Mouse (Mus musculus) T-helper 2 cell (primary cell): ENCODE measurements around the gene Ube2k.

ENCODE experiments used
- in situ Hi-C: fragments of 300-600 bp; cut with MboI, MseI; formaldehyde crosslinking; loops from one replicate; pipeline ENCODE4 v1.15.1; 2025; ENCODE audit warnings: high pct_unique_total_duplicates

Ube2k gene

DNA sequence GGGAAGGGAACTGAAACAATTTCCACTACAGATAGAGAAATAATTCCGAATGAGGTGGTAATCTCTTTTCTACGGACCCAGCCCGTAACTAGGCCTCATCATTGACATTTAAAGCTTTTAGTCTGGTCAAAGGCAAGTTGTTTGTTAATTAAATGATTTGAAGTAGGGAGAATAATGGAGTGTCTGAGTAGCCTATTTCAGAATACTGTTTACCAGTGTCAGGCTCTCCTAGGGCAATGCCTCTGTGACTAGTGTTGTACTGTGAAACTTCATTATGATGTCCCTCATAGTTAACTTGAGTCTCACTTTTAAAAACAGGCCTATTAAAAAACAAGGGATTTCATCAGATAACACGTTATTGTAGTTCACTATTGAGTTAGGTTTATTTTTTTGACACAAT, 1.1 kb downstream of the Ube2k start:
- in situ Hi-C loops: no loop called here

DNA sequence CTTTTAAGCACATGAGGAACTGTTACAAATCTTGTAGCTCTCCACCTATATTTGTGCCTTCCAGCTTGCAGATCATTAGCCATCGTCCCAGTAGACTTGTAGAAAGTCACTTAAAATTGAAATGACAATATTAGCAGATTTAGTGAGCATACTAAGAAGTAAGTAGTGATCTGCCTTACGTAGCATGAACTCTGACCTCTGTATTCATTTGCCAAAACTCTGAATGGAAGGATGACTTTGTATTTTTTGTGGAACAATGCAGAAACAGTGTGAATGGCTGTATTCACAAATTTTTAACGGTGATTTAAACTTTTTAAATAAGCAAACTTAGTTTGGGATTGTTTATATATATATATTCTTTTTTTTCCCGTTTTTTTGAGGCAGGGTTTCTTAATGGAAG, 1.8 kb downstream of the Ube2k start:
- in situ Hi-C loops: no loop called here

DNA sequence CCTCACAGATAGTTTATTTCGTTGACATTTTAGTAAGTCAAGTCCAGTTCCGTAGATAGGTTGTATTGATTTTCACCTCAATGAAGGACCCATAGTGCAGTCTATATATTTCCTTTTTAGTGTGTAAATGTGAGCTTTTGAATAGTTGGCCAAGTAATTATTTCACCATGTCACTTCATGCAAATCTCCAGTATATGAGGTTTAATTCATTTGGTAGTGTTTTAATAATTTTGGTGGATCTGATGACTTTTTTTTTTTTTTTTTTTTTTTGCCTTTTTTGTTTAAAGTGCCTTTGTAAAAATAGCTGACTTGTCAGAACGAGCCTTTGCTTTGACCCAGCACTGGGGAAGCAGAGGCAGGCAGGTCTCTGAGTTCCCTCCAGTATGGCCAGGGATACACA, 2.8 kb downstream of the Ube2k start:
- in situ Hi-C loops: no loop called here

DNA sequence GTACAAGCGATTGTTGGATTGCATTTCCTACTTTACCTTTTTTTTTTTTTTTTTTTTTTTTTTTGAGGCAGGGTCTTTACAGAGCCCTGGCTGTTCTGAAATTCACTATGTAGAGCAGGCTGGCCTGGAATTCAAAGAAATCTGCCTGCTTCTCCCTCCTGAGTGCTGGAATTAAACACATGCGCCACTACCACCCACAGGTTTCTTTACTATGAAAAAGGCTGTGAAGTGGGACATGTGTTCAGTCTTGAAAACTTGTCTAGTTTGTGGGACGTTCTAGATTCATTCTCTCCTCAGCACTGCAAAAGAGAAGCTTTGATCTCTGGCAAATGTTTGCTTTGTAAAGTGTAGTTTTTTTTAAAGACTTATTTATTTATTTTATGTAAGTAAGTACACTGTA, 4.9 kb downstream of the Ube2k start:
- in situ Hi-C loops: no loop called here

DNA sequence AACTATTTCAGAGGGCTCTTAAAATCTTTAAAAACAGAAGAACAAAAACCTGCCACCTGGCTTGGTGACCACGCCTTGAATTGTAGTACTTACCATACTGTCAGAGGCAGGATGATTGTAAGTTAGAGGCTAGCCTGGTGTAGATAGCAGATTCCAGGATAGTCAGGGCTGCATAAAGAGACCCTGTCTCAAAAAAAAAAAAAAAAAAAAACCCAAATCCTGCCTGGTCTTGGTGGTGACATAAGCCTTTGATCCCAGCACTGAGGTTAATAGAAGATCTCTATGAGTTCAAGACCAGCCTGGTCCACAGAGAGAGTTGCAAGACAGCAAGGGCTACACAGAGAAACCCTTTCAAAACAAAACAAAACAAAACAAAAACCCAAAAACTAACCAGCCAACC, 6.5 kb downstream of the Ube2k start:
- in situ Hi-C loops: no loop called here

DNA sequence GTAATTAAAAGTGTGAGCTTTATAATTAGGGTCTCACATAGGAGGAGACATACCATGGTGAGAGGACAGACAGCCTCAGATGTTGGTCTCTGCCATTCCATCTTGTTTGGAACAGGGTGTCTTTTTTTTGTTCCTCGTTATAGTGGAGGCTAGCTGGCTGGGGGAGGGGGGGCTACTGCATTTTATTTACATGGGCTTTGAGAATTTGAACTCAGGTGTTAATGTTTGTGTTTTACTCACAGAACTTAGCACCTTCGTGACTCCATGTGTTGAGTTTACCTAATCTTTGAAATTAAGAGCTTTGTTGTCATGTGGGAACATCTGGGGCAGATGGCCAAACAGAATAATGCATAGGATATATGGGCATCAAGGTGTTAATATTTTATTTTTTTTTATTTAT, 7.6 kb downstream of the Ube2k start:
- in situ Hi-C loops: no loop called here

DNA sequence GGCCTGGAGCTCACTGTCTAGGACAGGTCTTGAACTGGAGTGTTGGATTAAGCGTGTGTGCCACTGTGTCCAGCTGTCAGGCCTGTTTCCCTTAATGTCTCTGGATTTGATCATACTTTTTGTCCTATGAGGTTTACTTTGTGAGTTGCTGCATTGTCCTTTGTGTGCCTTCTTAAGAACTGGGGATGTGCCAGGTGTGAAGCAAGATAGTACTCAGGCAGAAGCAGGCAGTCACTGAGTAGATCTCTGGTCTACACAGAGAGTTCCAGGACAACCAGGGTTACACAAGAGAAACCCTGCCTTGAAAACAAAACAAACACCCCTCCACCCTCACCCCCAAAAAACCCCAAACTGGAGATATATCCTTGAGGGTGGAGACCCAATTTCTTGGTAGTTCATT, 12.6 kb downstream of the Ube2k start:
- in situ Hi-C loops: no loop called here

DNA sequence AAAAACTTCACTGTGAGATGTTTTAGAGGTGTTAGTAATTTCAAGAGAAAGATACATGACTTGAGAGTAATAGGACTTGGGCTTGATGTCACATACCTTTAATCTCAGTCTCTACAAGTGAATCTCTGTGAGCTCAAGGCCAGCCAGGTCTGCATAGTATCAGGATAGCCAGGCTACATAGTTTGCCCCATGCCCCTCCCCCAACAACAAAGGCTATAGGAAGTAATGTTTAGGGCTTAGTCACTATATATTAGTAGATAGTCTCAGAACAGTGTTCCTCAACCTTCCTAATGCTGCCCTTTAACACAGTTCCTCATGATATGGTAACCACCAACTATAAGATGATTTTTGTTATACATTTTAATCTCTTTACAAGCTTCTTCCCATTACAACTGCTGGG, 20.1 kb downstream of the Ube2k start:
- in situ Hi-C loops: no loop called here

DNA sequence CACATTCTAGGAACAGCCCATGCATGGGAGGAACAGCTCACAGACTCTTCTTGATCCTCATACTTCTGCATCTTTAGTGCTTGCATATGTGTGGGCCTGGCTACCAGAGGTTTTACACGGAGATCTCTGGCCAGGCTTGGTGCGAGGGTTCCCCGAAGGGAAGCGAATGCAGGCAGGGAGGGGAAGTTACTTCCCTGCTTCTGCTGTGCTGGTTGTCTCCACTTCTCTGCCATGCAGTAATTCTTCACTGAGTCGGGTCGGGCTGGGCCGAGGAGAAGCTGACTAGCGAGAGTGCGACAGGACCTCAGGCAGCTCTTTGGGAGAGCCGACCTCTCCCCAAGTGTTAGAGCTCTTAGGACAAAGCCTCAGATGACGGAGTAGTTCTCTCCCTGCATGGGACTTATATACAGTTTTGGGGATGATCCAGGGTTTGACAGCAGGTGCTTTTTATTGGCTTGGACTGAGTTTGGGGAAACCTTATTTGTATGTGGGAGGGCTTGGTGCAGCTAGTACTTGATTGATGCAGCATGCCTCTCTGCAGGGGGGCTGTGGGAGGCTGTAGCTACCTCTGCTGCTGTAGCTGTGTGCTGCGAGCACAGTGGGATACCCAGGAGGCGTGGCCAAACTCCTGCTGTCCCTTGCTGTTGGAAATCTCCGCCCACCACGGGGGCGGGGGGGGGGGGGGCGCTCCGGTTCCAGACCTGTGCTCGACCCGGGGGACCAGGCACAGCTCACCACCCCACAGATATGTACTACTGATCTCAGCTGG, 24.3 kb downstream of the Ube2k start:
- in situ Hi-C loops: no loop called here

DNA sequence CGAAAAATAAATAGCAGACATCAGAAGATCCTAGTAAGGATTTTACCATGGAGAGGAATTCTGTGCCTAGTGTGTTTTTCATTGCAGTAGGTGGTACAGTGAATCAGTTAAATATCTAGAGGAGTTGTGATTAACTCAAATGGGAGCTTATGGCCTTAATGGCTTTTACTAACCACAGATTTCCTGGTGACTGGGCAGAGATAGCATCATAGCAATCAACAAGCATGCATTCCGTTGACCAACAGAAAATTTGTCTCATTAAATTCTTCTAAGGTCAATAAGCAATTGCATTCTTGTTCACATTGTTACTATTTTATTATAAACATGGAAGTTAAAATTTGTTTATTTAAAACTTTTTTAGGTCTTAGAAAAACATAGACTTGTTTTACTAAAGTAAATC, 28.5 kb downstream of the Ube2k start:
- in situ Hi-C loops: no loop called here

DNA sequence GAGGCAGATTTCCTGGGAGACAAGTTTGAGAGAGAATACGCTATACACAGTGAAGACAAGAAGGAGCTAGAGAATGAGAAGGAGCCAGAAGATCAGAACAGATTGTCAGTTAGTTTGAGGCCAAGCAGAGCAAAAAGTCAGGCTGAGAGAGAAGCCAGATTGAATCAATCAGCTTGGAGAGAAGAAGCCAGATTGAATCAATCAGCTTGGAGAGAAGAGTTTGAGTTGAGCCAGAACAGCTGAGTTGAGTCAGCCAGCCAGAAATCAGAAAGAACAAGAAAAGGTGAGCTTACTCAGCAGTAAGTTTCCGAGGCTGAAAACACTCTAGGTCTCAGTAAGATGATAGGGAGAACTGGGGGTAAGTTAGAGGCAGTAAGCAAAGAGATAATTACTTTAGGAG, 37.8 kb downstream of the Ube2k start:
- in situ Hi-C loops: no loop called here

DNA sequence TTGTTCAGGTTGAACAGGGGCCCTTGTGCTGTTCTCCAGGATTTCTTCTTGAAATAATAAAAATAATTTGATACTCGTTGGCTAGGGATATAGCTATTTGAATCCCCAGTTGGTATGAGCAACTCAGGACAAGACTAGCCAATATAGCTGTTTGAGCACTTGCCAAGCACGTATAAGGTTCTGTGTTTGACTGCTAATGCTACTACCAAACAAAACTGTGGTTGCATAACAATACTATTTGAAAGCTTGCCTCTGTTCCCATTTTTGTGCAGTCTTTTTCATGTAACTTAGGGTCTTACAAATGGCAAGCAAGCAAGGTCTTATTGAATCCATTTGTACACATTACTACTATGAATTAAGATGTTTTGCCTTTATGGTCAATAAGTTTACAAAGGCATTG, 38.9 kb downstream of the Ube2k start:
- in situ Hi-C loops: no loop called here

DNA sequence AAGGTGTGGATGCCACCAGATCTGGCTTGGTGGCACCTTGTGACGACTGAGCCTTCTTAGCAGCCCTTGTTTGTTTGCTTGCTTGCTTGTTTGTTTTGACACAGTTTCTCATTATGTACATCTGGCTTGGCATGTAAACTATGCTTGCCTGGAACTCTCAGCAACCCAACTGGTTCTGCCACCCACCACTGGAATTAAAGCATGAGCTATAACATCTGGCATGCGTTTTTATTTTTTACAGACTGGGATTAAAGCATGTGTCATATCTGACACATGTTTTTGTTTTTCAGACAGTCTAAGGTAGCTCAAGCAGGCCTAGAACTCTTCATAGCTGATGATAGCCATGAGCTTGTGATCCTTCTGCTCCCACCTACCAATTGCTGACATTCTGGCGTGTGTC, 41.5 kb downstream of the Ube2k start:
- in situ Hi-C loops: no loop called here

DNA sequence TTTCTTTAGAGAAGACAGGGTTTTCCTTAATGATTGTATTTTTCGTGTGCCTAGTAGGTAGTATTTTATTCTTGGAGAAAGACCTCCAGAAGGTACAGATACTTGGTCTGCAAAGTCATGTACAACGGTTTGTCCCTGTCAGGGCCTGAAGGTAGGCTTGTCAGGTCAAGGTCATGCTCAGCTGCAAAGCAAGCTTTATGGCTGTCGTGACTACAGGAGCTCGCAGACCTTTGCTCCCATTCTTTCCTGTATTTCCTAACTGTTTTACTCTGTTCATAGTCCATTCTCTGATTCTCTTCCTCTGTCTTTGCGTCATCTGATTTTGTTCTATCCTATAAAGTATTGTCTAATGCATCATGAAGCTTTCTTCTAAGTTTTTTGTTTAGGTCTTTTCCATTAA, 49.3 kb downstream of the Ube2k start:
- in situ Hi-C loops: loop anchor here (10.0 kb wide), 1 partner anchor 1431 kb away; the partner anchor contains the start of gene Tbc1d1

DNA sequence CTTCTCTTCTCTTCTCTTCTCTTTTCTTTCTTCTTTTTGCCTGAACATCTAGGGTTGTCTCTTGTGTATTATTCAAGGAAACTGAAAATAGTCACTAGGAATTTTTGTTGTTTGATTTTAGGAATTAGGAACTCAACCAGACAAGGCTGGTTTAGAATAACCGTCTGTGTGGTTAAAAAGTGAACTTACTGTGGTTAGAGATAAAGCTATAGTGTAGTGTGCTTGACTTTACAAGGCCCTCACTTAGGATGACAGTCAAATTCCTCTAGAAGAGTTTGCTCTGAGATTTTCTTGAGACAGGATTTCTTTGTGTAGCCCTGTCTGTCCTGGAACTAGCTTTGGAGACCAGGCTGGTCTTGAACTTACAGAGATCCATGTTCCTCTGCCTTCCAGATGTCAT, 53.2 kb downstream of the Ube2k start:
- in situ Hi-C loops: no loop called here

DNA sequence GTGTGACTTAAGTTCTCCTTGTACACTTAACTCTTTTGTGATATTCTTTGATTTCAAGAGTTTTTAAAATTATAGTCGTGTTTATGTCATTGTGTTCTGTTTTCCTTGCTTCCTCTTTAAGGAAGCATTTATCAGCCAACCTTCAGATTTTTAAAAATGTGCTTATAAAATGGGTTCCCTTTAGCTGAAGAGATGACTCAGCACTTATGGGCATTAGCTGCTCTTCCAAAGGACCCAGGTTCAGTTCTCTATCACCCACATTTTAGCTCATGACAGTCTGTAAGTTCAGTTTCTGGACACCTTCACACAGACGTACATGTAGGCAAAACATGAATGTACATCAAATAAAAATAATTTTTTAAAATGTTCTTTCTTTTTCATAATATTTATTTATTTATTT, 55.4 kb downstream of the Ube2k start:
- in situ Hi-C loops: no loop called here

DNA sequence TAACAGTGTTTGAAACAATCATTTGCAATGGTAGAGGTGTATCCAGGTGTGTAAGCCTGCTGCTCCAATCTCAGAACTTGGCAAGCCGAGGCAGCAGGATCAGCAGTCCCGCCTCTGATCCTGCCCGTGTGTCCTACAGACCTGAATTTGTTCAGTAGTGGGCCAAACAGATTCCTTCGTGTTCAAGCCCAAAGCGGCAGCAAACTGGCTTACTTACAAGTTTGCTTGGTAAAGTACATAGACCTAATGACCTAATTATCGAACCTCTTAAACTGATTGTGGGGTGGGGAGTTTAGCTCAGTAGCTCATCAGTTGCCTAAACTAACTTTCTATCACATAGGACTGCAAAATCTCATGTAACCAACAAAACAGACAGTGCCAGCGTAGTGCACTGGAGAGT, 62.6 kb downstream of the Ube2k start:
- in situ Hi-C loops: no loop called here

DNA sequence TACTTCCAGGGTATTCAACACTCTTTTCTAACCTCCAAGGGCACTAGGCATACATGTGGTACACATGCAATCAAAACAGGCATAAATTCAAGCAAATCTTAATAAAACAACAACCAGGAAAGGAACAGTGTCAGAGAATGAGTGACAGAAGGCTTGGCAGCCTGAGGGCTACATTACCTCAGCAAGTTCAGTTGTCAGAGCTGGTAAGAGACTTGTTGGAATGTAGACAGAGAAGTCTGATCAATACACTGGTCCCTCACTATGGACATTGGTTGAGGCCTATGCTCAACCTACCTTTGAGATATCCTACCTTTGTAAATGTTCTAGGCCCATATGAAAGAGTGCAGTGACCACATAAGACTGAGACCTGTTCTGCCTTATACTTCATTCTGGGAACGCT, 69.8 kb downstream of the Ube2k start:
- in situ Hi-C loops: no loop called here

DNA sequence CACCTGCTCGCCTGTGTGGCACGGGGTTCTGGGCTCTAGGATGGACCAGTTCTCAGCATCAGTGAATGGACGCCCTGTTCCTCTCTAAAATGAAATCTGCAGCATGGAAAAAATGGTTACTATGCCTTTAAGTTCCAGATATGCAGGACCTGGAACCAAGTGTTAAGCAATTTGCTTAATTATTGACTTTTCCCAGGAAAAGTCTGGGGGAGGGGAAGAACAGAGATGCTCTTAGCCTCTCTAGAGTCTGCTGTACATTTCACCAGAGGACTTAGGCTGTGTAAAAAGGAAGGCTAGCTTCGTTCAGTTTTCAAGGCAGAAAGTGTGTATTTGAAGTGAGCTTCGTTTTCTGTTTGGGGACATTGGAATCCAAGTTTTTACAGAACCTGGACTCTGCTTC, 72.7 kb downstream of the Ube2k start:
- in situ Hi-C loops: no loop called here

DNA sequence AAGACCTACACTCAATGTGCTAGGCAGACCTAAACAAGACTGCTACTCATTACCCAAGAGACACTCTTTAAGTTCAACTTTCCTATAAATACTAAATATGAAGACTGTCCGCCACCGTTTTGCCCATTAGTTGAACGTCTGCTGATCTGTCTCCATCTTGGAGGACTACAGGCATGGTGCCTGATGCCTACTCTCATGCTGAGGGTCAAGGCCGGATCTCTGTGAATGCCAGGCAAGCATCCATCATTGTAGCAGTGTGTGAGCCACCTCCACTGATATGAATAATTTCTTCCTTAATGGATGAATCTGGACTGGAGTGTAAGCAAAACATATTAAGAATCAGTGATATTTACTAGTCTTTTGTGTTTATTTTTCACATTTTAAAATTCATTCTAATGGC, 73.5 kb downstream of the Ube2k start:
- in situ Hi-C loops: no loop called here

DNA sequence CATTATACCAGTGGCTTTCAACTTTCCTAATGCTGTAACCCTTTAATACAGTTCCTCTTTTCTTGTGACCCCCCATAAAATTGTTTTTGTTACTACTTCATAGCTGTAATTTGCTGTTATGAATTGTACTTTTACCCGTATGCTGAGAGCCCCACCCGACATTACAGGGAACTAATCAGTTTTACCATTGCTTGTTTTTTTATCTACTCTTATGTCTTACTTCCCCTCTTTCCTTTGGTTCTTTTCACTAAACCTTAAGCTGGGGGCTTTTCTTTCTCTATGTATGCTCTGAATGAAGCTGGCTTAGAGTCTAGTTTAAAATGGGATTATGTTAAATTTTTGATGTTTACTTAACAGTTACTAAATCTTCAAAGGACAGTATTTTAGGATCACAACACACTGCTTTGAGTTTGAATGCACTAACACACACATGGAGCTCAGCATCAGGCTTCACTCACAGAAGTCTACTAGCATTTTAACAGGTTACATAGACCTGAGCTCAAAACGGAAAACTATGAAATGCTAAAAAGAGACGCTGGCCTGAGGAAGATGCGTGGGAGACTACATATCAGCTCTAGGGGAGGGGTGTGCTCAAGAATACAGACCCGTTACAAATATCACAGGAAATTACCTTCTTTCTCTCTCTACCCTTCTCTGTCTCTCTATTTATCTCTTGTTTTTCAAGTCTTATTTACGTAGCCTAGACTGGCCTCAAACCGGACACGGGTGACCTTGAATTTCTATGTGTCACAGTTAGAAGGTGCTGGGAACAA, 76.3 kb downstream of the Ube2k start:
- in situ Hi-C loops: no loop called here

DNA sequence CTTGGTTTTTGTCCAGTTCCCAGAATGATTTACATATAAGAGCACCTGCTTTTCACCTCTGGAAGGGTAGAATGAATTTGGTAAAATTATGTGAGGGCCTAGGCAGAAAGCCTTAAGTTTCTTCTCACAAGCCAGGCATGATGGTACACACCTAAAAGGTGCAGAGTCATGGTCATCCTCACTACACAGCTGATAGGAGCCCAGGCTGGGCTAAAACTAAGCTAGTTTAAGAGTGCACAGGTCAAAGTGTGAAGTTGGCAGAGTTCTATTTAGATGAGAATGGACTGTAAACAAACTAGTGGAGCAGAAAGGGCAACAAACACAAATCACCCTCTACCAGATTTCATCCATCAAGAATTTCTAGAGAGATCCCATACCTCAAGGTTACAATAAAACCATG, 87.3 kb downstream of the Ube2k start:
- in situ Hi-C loops: loop anchor here (10.0 kb wide), 1 partner anchor 60 kb away; no protein-coding TSS in a partner anchor

DNA sequence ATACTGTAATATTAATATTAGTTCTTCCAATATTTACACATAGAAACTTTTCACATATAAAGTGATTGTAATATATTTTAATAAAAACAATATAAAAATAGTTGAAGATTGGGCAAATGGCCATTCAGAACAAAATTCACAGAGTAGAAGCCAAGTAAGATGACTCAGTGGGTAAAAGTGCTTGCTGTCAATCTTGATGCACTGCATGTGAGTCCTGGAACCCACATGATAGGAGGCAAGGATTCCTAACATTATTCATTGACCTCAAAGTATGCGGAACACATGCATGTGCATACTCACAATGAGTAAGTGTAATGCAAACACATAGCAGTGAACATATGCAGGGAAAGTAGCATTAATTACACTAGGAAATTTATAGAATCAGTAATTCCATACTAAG, 101.9 kb downstream of the Ube2k start:
- in situ Hi-C loops: no loop called here
